Mouse (Mus musculus): ENCODE results near the gene Evl. TPM values are rescaled to one million over a fixed set of nuclear protein-coding genes. Genes with fewer than 3 reads are reported as not detected.

Gene Evl
- total RNA-seq, 2 experiments from 2014 or later: 260 to 266 TPM

- no peak for DNase-seq (ENCODE audit: low spot score in 2 of 2)
- intact Hi-C loops (cut with DNase I): no loop called here
These were observed 79.5 kb downstream of the Evl start for GRCm38 (mm10) chr12:108634031-108634430.

- intact Hi-C loops (cut with DNase I): no loop called here
- no peak for DNase-seq (ENCODE audit: low spot score in 2 of 2)
These were observed 81.0 kb downstream of the Evl start for GRCm38 (mm10) chr12:108635501-108635900.

- no peak for DNase-seq (ENCODE audit: low spot score in 2 of 2)
- intact Hi-C loops (cut with DNase I): no loop called here
These were observed 82.9 kb downstream of the Evl start for GRCm38 (mm10) chr12:108637440-108637839.

- DNase-seq (ENCODE audit: low spot score in 2 of 2): no peak
- intact Hi-C loops (cut with DNase I): no loop called here
These were observed 84.6 kb downstream of the Evl start for GRCm38 (mm10) chr12:108639126-108639525.

- no peak for DNase-seq (ENCODE audit: low spot score in 2 of 2)
- intact Hi-C loops (cut with DNase I): no loop called here
These were observed 87.5 kb downstream of the Evl start for GRCm38 (mm10) chr12:108642019-108642418.

GRCm38 (mm10) chr12:108646234-108646633, 91.7 kb downstream of the Evl start:
- no peak for DNase-seq (ENCODE audit: low spot score in 2 of 2)
- intact Hi-C loops (cut with DNase I): no loop called here

- intact Hi-C loops (cut with DNase I): no loop called here
- DNase-seq (ENCODE audit: low spot score in 2 of 2): no peak
These were observed 93.3 kb downstream of the Evl start for GRCm38 (mm10) chr12:108647784-108648183.

- DNase-seq (ENCODE audit: low spot score in 2 of 2): peak; percentile 42 to 72
- intact Hi-C loops (cut with DNase I): no loop called here
These were observed 96.6 kb downstream of the Evl start for GRCm38 (mm10) chr12:108651053-108651660.

- no peak for DNase-seq (ENCODE audit: low spot score in 2 of 2)
- intact Hi-C loops (cut with DNase I): no loop called here
These were observed 99.1 kb downstream of the Evl start for GRCm38 (mm10) chr12:108653358-108654335.

GRCm38 (mm10) chr12:108657350-108657749, 102.8 kb downstream of the Evl start:
- intact Hi-C loops (cut with DNase I): no loop called here
- DNase-seq (ENCODE audit: low spot score in 2 of 2): no peak

- no peak for DNase-seq (ENCODE audit: low spot score in 2 of 2)
- intact Hi-C loops (cut with DNase I): no loop called here
These were observed 114.2 kb downstream of the Evl start for GRCm38 (mm10) chr12:108668606-108669235.

- DNase-seq (ENCODE audit: low spot score in 2 of 2): no peak
- intact Hi-C loops (cut with DNase I): no loop called here
These were observed 117.0 kb downstream of the Evl start for GRCm38 (mm10) chr12:108671541-108671940.

GRCm38 (mm10) chr12:108672908-108673307, 118.4 kb downstream of the Evl start:
- intact Hi-C loops (cut with DNase I): no loop called here
- no peak for DNase-seq (ENCODE audit: low spot score in 2 of 2)

- intact Hi-C loops (cut with DNase I): no loop called here
- no peak for DNase-seq (ENCODE audit: low spot score in 2 of 2)
These were observed 119.0 kb downstream of the Evl start for GRCm38 (mm10) chr12:108673546-108673945.

- DNase-seq (ENCODE audit: low spot score in 2 of 2): peak; percentile 44 to 90
- intact Hi-C loops (cut with DNase I): no loop called here
These were observed 120.0 kb downstream of the Evl start for GRCm38 (mm10) chr12:108674502-108674901.

- intact Hi-C loops (cut with DNase I): no loop called here
- DNase-seq (ENCODE audit: low spot score in 2 of 2): no peak
These were observed 120.4 kb downstream of the Evl start for GRCm38 (mm10) chr12:108674916-108675315.

- peak in 1 of 2 experiments; percentile 39 for DNase-seq (ENCODE audit: low spot score in 2 of 2)
- intact Hi-C loops (cut with DNase I): no loop called here
These were observed 121.3 kb downstream of the Evl start for GRCm38 (mm10) chr12:108675614-108676401.

GRCm38 (mm10) chr12:108677116-108677515, 122.6 kb downstream of the Evl start:
- no peak for DNase-seq (ENCODE audit: low spot score in 2 of 2)

GRCm38 (mm10) chr12:108678366-108678765, 123.8 kb downstream of the Evl start:
- DNase-seq (ENCODE audit: low spot score in 2 of 2): no peak
- intact Hi-C loops (cut with DNase I): no loop called here

More at GRCm38 (mm10) chr12:108677116-108677515, 122.6 kb downstream of the Evl start:
- intact Hi-C loops (cut with DNase I): no loop called here

- no peak for DNase-seq (ENCODE audit: low spot score in 2 of 2)
- intact Hi-C loops (cut with DNase I): no loop called here
These were observed 126.3 kb downstream of the Evl start for GRCm38 (mm10) chr12:108680861-108681260.

Data from left cerebral cortex, postnatal 25 days (tissue).